Mouse (Mus musculus) heart, embryonic 15.5 days (tissue): ENCODE measurements around the gene C1qtnf9. TPM values are rescaled to one million over a fixed set of nuclear protein-coding genes. Genes with fewer than 3 reads are reported as not detected.

Experiments used
- ATAC-seq: fragments of 200-750 bp; cut with Nextera tagmentation; replicated peaks from 2 replicates; pipeline ENCODE4 v1.8.0; 2017; ENCODE audit warnings: low read depth, moderate TSS enrichment; ENCODE audit not compliant: insufficient number of reproducible peaks, insufficient read depth, low FRiP score
- H3K27ac ChIP-seq: fragments of 300-500 bp; sonication (generic); 2 replicates; pipeline ENCODE4 v1.5.1; 2015; ENCODE audit warnings: mild to moderate bottlenecking, inconsistent platforms
- H3K27me3 ChIP-seq: fragments of 300-500 bp; sonication (generic); 2 replicates; pipeline ENCODE4 v1.6.1; 2015; ENCODE audit warnings: inconsistent platforms
- H3K36me3 ChIP-seq: fragments of 300-500 bp; sonication (generic); 2 replicates; pipeline ENCODE4 v1.6.1; 2015; ENCODE audit warnings: mild to moderate bottlenecking, inconsistent platforms
- H3K4me1 ChIP-seq: fragments of 300-500 bp; sonication (generic); replicated peaks from 2 replicates; pipeline ENCODE4 v1.6.1; 2015; ENCODE audit warnings: inconsistent platforms
- H3K4me2 ChIP-seq: fragments of 300-500 bp; sonication (generic); 2 replicates; pipeline ENCODE4 v1.6.1; 2015; ENCODE audit warnings: inconsistent platforms, mild to moderate bottlenecking, moderate library complexity
- H3K4me3 ChIP-seq: fragments of 300-500 bp; sonication (generic); 2 replicates; pipeline ENCODE4 v1.5.1; 2015; ENCODE audit warnings: mild to moderate bottlenecking, inconsistent platforms
- H3K9ac ChIP-seq: fragments of 300-500 bp; sonication (generic); 2 replicates; pipeline ENCODE4 v1.6.1; 2015; ENCODE audit warnings: mild to moderate bottlenecking, inconsistent platforms
- H3K9me3 ChIP-seq: fragments of 300-500 bp; sonication (generic); replicated peaks from 2 replicates; pipeline ENCODE4 v1.6.1; 2016; ENCODE audit warnings: inconsistent platforms
- WGBS: fragments of 180-500 bp; shearing (Covaris S2); methylation state at CpG from one replicate; pipeline ENCODE4 v1.1.7; 2015; ENCODE audit warnings: mixed read lengths; 5-methylcytosine and 5-hydroxymethylcytosine counted together
- polyA plus RNA-seq: library from polyadenylated mRNA; unstranded; fragments of >200 nt; fragmentation: Nextera tagmentation; extraction: Ambion mirVana; gene quantifications from 2 replicates; pipeline ENCODE4 v1.2.1, GENCODE M21; 2015

Gene C1qtnf9
- polyA plus RNA-seq, 1 experiment from 2014 or later, result 2.3 TPM

GRCm38 (mm10) chr14:60784427-60785315, 16.7 kb downstream of the C1qtnf9 start, which contains the start of gene Mipep:
Gene Mipep (plus strand): TSS chr14:60784573.
- peak; percentile 77 for ATAC-seq

GRCm38 (mm10) chr14:60790103-60790502, 22.2 kb downstream of the C1qtnf9 start:
- ATAC-seq, result no peak

More at GRCm38 (mm10) chr14:60784427-60785315, 16.7 kb downstream of the C1qtnf9 start, which contains the start of gene Mipep:
- Histone ChIP-seq H3K4me3 (peak within 1 kb of the TSS; percentile 69), H3K9me3 (no peaks in the 10 kb centered on the region), H3K36me3 (0 out of 2 replicates have a peak, but pooled peaks cover 9% of the 10 kb centered on the region), H3K27ac (peak within 1 kb of the TSS; percentile 64), H3K4me2 (peak within 1 kb of the TSS; percentile 77), H3K4me1 (peaks cover 11% of the 10 kb centered on the region), H3K27me3 (no peaks in the 10 kb centered on the region), H3K9ac (peak within 1 kb of the TSS; percentile 77)
- WGBS, result under 1% methylated on average over 61 of the region's 61 CpGs

DNA sequence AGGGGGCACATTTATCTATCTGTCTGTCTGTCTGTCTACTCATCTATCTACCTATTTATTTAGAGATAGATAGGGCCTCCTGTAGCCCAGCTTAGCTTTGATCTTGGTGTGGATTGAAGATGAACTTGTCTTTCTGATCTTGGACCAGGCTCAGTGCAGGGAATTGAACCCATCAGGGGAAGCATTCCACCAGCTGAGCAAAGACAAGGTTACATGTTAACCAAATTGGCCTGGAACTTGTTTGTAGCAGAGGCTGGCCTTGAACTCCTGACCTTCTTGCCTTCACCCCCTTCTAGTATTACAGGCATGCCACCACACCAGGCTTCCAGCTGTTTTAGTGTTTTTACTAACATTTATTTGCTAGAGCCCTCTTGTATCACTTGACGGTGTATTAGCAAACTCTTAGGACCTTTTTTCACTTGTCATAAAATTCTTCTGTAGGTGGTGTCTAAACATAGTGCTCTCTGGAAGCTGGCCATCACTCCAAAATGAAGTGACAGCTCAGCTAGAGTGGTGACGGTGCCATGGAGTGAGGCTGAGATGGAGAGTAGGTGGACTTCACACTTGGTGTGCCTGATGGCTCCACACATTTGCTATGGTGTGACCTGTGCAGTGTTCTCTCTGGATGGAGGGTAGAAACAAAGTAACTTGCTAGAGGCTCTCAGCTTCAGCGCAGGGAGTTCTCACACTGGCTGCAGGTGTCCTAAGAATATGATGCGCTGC, 28.8 kb downstream of the C1qtnf9 start:
- Histone ChIP-seq H3K9ac (no peak overlapping the region), H3K27me3 (no peaks in the 10 kb centered on the region), H3K9me3 (no peaks in the 10 kb centered on the region), H3K36me3 (peaks cover 15% of the 10 kb centered on the region), H3K4me1 (no peaks in the 10 kb centered on the region), H3K4me2 (no peak overlapping the region), H3K27ac (no peak overlapping the region), H3K4me3 (no peak overlapping the region)
- 73% methylated on average over 4 of the region's 4 CpGs for WGBS
- no peak for ATAC-seq

More at GRCm38 (mm10) chr14:60790103-60790502, 22.2 kb downstream of the C1qtnf9 start:
- Histone ChIP-seq H3K4me2 (no peak overlapping the region), H3K9me3 (no peaks in the 10 kb centered on the region), H3K27ac (no peak overlapping the region), H3K9ac (no peak overlapping the region), H3K36me3 (peaks cover 30% of the 10 kb centered on the region), H3K27me3 (no peaks in the 10 kb centered on the region), H3K4me3 (no peak overlapping the region), H3K4me1 (peaks cover 6% of the 10 kb centered on the region)
- WGBS, result 42% methylated on average over 3 of the region's 3 CpGs

GRCm38 (mm10) chr14:60797596-60797995, 29.7 kb downstream of the C1qtnf9 start:
- Histone ChIP-seq H3K4me2 (no peak overlapping the region), H3K4me3 (no peak overlapping the region), H3K4me1 (no peaks in the 10 kb centered on the region), H3K36me3 (peaks cover 10% of the 10 kb centered on the region; the same call in 1 of the 2 replicates), H3K27ac (no peak overlapping the region), H3K9me3 (no peaks in the 10 kb centered on the region), H3K9ac (no peak overlapping the region), H3K27me3 (no peaks in the 10 kb centered on the region)
- no peak for ATAC-seq
- 90% methylated on average over 5 of the region's 5 CpGs for WGBS

GRCm38 (mm10) chr14:60798721-60799120, 30.8 kb downstream of the C1qtnf9 start:
- no peak overlapping the region for H3K4me2 ChIP-seq
- H3K9me3 ChIP-seq, result no peaks in the 10 kb centered on the region
- 81% methylated on average over 4 of the region's 4 CpGs for WGBS
- H3K4me3 ChIP-seq, result no peak overlapping the region
- H3K27me3 ChIP-seq, result no peaks in the 10 kb centered on the region
- no peaks in the 10 kb centered on the region for H3K4me1 ChIP-seq
- no peak overlapping the region for H3K27ac ChIP-seq
- H3K36me3 ChIP-seq, result peaks cover 20% of the 10 kb centered on the region; the same call in 1 of the 2 replicates
- no peak overlapping the region for H3K9ac ChIP-seq
- ATAC-seq, result no peak

DNA sequence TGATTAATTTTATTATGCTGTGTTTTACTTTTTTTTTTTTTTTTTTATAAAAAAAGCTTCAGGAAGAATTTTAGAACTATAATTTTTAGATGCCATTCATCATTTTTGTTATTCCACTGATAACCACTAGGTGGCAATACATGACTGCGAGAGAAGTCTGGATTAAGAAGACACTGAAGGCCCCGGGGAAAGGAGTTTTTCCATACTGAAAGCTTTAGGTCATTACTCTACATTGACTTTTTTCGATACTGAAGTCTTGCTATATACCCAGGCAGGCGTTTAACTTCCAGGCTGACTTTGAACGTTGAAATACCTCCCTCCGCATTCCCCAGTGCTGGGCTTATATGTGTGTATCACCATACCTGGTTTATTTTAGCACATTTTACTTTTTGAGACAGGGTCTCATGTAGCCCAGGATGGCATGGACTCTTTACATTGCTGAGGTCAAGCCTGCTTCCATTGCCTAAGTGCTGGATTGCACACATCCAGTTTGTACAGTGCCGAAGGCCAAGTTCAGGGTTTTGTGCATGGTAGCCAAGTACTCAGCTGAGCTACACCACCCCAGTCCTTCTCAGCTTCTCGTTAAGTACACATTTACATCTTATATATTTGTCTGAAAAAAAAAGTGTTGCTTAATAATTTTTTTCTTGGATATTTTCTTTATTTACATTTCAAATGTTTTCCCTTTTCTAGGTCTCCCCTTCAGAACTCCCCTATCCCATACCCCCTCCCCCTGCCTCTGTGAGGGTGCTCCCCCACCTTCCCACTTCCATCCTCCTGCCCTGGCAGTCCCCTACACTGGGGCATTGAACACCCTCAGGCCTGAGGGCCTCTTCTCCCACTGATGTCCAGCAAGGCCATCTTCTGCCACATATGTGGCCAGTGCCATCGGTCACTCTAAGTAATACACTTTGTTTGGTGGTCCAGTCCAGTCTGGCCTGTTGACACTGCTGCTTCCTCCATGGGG, 32.1 kb downstream of the C1qtnf9 start:
- Histone ChIP-seq H3K9ac (no peak overlapping the region), H3K36me3 (peaks cover 21% of the 10 kb centered on the region; the same call in 1 of the 2 replicates), H3K4me3 (no peak overlapping the region), H3K4me2 (no peak overlapping the region), H3K4me1 (no peaks in the 10 kb centered on the region), H3K27me3 (no peaks in the 10 kb centered on the region), H3K27ac (no peak overlapping the region), H3K9me3 (no peaks in the 10 kb centered on the region)
- WGBS, result 50% methylated on average over 9 of the region's 9 CpGs
- ATAC-seq, result no peak

DNA sequence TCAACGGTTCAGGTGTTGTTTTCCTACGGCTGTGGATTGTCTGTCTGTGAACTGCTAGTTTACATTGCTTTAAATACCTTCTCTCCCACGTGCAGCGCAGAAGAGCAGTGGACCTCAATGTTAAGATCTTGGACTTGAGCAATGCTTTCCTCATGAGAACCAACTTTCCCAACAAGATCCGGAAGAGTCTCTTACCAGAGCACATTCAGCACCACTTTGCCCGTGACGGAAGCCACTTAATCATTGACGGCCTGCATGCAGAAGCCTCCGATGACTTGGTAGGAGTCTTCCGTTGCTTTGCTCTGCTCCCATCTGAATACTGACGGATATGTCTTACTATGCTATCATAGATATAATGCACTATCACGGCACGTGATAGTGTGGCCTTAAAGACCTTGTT, 34.1 kb downstream of the C1qtnf9 start:
- 90% methylated on average over 13 of the region's 13 CpGs for WGBS
- no peaks in the 10 kb centered on the region for H3K9me3 ChIP-seq
- no peak overlapping the region for H3K27ac ChIP-seq
- no peak overlapping the region for H3K4me3 ChIP-seq
- H3K36me3 ChIP-seq, result peaks cover 19% of the 10 kb centered on the region; the same call in 1 of the 2 replicates
- H3K27me3 ChIP-seq, result no peaks in the 10 kb centered on the region
- H3K4me1 ChIP-seq, result 0 out of 2 replicates have a peak, but pooled peaks cover 4% of the 10 kb centered on the region
- H3K4me2 ChIP-seq, result no peak overlapping the region
- no peak for ATAC-seq
- no peak overlapping the region for H3K9ac ChIP-seq

DNA sequence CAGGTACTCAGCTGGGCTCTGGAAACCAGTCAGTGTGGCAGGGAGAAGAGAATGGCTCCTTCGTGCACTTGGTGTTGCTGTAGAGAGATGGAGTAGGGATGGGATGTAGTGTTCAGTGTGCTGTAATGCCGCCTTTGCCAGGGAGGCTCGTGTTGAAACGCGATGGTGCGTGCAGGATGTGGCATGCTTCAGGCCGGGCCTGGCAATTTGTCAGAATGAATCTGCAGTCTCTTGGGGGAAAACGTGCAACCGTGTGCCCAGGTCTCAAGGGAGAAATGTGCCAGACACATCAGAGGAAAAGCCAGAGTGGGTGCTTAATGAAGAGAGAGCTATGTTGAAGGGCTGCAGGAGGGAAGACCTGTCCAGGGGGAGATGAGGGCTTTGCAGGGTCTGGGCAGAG, 37.0 kb downstream of the C1qtnf9 start:
- Histone ChIP-seq H3K9ac (no peak overlapping the region), H3K27me3 (no peaks in the 10 kb centered on the region), H3K9me3 (no peaks in the 10 kb centered on the region), H3K4me2 (no peak overlapping the region), H3K4me1 (0 out of 2 replicates have a peak, but pooled peaks cover 4% of the 10 kb centered on the region), H3K36me3 (peaks cover 13% of the 10 kb centered on the region; the same call in 1 of the 2 replicates), H3K27ac (no peak overlapping the region), H3K4me3 (no peak overlapping the region)
- WGBS, result 91% methylated on average over 9 of the region's 9 CpGs
- ATAC-seq, result no peak

DNA sequence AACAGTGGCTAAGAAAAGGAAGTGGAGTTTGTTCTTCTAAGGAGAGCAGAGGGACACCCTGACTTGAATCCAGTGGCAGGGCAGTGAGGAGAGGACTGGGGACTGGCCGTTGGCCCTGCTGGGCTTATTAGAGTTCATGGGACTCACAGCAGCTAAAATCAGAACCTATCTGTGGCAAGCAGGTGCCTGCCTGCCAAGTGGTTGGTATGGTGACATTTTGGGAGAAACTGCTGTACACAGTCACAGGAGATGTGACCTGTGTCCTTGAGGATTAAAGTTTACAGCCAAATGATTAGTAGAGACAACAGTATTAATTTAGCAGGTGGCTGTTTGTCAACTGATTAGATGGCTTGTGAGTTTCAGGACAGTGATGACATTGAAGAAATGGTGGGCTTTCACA, 37.9 kb downstream of the C1qtnf9 start:
- WGBS, result 74% methylated on average over 1 of the region's 1 CpGs
- H3K36me3 ChIP-seq, result peaks cover 13% of the 10 kb centered on the region; the same call in 1 of the 2 replicates
- no peaks in the 10 kb centered on the region for H3K27me3 ChIP-seq
- no peak overlapping the region for H3K27ac ChIP-seq
- 0 out of 2 replicates have a peak, but pooled peaks cover 4% of the 10 kb centered on the region for H3K4me1 ChIP-seq
- H3K4me2 ChIP-seq, result no peak overlapping the region
- H3K9me3 ChIP-seq, result no peaks in the 10 kb centered on the region
- H3K9ac ChIP-seq, result no peak overlapping the region
- ATAC-seq, result no peak
- H3K4me3 ChIP-seq, result no peak overlapping the region

GRCm38 (mm10) chr14:60806891-60807344, 39.0 kb downstream of the C1qtnf9 start:
- peak overlapping the region; percentile 7; the same call in 1 of the 2 replicates for H3K27ac ChIP-seq
- no peak overlapping the region for H3K4me2 ChIP-seq
- no peak overlapping the region for H3K9ac ChIP-seq
- 42% methylated on average over 11 of the region's 11 CpGs for WGBS
- H3K4me1 ChIP-seq, result peaks cover 10% of the 10 kb centered on the region; the same call in 1 of the 2 replicates
- peaks cover 13% of the 10 kb centered on the region; the same call in 1 of the 2 replicates for H3K36me3 ChIP-seq
- no peak overlapping the region for H3K4me3 ChIP-seq
- H3K27me3 ChIP-seq, result no peaks in the 10 kb centered on the region
- no peak for ATAC-seq
- no peaks in the 10 kb centered on the region for H3K9me3 ChIP-seq
